Mouse (Mus musculus): ENCODE measurements at regions not wholly inside any gene's neighbourhood (a gene's known extent, or its start where the extent isn't known, plus 50 kb on each side); places are given as distances from the start of the nearest gene placed in this dataset.

DNA sequence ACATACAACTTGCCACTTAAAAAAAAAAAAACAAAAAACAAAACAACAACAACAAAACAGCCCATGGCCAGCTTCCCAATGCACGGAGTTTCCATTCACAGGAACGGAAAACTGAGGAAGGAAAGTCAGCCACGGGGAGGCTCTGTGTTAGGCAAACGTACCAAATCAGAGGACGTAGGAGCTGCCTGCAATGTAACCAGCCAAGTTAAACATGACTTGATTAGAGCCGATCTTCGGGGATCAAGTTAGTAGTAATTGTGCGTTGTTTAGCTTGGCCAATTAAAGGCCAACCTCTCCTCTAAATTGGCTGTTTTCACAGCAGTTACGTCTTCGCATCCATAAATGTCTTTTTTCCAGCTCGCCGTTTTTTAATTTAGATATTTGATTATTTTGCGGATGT is 190.7 kb downstream of the Cd83 start:
- no peak for TF ChIP-seq CTCF (IDR thresholded peaks at IDR 0.05; ENCODE audit: low read depth)
- TF ChIP-seq EP300 (optimal IDR thresholded peaks at IDR 0.05): no peak

All from stomach, postnatal 0 days (tissue).